Mouse (Mus musculus): ENCODE measurements around the gene Fam181a. TPM values are rescaled to one million over a fixed set of nuclear protein-coding genes. Genes with fewer than 3 reads are reported as not detected.
A peak's percentile ranks its signal among the peaks of the same experiment; 100 is the strongest.

Fam181a gene
- polyA plus RNA-seq, 1 experiment: not detected

DNA sequence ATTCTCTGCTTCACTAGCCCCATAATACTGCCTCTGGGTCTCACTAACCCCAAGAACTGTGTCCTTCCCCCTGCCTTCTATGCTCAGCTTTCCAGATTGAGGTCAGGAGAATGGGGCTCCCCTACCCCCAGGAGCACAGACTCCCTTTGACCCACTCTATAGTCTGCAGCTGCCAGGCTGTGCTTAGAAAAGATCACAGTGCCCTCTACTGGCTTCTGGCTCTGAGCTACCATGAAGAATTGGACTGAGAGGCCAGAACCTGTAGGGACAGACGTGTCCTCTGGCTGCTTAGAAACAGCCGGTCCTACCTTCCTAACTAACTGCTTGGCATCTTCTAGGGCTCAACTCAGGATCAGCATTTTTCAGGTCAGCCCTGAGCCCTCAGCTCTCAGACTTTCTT is 4.6 kb upstream of the Fam181a start:
- WGBS: 36% methylated on average over 2 of the region's 2 CpGs
- no peak overlapping the region for H3K27ac ChIP-seq (ENCODE audit: control insufficient read depth, insufficient read depth, low read depth, low read length, poor library complexity)
- no peak for TF ChIP-seq CTCF (IDR thresholded peaks at IDR 0.05; ENCODE audit: control insufficient read depth, insufficient read depth, low read length)
- no peak for TF ChIP-seq POLR2A (IDR thresholded peaks at IDR 0.05; ENCODE audit: borderline replicate concordance, control insufficient read depth, low read depth, low read length)
- no peak overlapping the region for H3K4me3 ChIP-seq (replicated peaks; ENCODE audit: control insufficient read depth, low read depth, low read length)
- H3K4me1 ChIP-seq (ENCODE audit: control insufficient read depth, insufficient read depth, low read length): no peaks in the 10 kb centered on the region

DNA sequence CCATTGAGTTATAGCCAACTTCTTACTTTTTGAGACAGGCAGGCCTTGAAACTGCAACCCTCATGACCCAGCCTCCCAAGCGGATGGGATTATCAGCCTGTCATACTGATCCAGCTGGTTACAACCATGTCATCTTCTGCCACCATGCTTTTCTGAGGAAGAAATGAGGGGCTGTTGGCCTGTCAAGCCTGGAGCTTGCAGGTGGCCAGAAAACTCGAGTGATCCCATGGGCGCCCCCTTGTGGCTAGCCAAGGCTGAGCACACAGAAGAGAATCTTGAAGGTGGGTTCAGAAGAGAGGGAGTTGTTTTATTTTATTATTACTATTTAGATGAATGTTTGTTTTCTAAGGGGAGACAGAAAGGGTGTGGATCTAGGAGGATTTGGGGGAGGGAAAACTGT is 4.1 kb upstream of the Fam181a start:
- H3K4me3 ChIP-seq (replicated peaks; ENCODE audit: control insufficient read depth, low read depth, low read length): no peak overlapping the region
- H3K4me1 ChIP-seq (ENCODE audit: control insufficient read depth, insufficient read depth, low read length): no peaks in the 10 kb centered on the region
- H3K27ac ChIP-seq (ENCODE audit: control insufficient read depth, insufficient read depth, low read depth, low read length, poor library complexity): no peak overlapping the region
- no peak for TF ChIP-seq POLR2A (IDR thresholded peaks at IDR 0.05; ENCODE audit: borderline replicate concordance, control insufficient read depth, low read depth, low read length)
- peak; percentile 61 for TF ChIP-seq CTCF (IDR thresholded peaks at IDR 0.05; ENCODE audit: control insufficient read depth, insufficient read depth, low read length)
- WGBS: 29% methylated on average over 3 of the region's 3 CpGs

DNA sequence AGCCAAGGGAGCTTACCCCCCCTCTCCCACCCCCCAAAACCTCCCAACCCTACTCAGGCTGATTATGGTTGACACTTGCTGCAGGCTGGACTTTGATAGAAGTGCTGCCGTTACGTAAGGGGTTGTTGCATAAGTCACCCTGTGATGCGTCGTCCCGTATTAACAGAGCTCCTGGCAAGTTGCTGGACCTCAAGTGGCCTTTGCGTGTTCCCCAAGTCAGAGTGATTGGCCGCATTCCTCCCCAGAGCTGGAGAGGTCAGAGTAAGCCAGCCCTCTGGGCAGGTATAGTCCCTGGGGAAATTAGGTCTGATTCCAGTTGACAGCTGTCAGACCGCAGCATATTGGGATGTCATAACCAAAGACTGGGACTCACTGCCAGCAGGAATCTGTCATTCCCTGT is 1.1 kb downstream of the Fam181a start:
- no peak overlapping the region for H3K27ac ChIP-seq (ENCODE audit: control insufficient read depth, insufficient read depth, low read depth, low read length, poor library complexity)
- WGBS: 56% methylated on average over 8 of the region's 8 CpGs
- H3K4me3 ChIP-seq (replicated peaks; ENCODE audit: control insufficient read depth, low read depth, low read length): no peak overlapping the region
- TF ChIP-seq CTCF (IDR thresholded peaks at IDR 0.05; ENCODE audit: control insufficient read depth, insufficient read depth, low read length): no peak
- no peak for TF ChIP-seq POLR2A (IDR thresholded peaks at IDR 0.05; ENCODE audit: borderline replicate concordance, control insufficient read depth, low read depth, low read length)
- no peaks in the 10 kb centered on the region for H3K4me1 ChIP-seq (ENCODE audit: control insufficient read depth, insufficient read depth, low read length)

DNA sequence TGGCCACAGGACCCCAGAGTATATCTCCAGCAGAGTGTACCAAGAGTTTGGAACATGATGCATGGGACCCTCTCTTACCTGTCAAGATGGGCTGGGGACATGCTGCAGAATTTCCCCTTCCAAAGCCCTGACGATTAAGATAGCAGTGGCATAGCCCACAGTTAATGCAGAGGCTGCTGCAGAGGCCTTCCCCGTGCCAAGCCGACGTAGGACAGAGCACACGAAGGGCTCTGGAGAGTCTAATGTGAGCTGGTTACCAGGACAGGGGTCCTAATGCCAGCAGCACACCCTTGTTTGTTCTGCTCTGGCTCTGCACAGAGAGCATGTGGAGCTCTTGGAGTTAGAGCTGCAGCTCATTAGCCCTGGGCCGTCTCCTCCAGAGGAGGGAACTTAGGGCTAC is 2.5 kb downstream of the Fam181a start:
- WGBS: 77% methylated on average over 6 of the region's 6 CpGs

DNA sequence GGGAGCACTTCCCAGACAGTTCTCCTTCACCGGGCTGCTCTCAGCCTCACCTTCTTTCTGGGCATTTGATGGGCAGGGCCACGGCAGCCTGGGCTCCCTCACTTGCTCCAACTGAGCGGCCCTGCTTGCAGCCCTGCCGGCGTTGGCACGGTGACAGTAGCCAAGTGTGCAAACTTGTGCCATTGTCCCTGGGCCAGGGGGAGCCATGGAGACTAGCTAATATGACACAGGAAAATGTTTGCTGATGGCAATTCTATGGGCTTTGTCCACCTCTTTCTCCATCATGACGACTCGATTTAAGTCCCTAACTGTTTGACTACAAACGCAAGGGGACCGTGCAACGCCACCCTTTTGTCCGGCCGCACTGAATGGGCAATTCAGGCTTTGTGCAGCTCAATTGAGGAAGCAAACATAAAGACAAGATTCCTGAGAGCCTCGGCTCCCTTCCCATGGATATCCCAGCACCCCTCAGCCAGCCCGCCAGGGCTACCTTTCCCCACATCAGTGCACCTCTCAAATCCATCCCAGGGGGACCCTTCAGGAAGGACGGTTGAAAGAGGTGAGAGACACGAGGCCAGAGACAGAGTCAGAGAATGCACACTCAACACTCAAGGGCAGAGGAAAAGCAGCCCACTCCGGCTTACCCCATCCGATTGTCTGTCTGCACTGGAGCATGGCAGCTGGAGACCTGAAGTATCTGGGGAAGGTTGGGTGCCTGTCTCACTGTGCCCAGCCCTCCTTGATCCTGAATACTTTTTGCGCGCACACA is 3.3 kb downstream of the Fam181a start:
- WGBS: 72% methylated on average over 21 of the region's 21 CpGs
- Histone ChIP-seq H3K4me3 (replicated peaks; ENCODE audit: control insufficient read depth, low read depth, low read length) (no peak overlapping the region), H3K27ac (ENCODE audit: control insufficient read depth, insufficient read depth, low read depth, low read length, poor library complexity) (no peak overlapping the region), H3K4me1 (ENCODE audit: control insufficient read depth, insufficient read depth, low read length) (no peaks in the 10 kb centered on the region)
- TF ChIP-seq POLR2A (IDR thresholded peaks at IDR 0.05; ENCODE audit: borderline replicate concordance, control insufficient read depth, low read depth, low read length) (no peak), CTCF (IDR thresholded peaks at IDR 0.05; ENCODE audit: control insufficient read depth, insufficient read depth, low read length) (no peak)

More for the DNA sequence above, 2.5 kb downstream of the Fam181a start:
- H3K27ac ChIP-seq (ENCODE audit: control insufficient read depth, insufficient read depth, low read depth, low read length, poor library complexity): no peak overlapping the region
- no peak overlapping the region for H3K4me3 ChIP-seq (replicated peaks; ENCODE audit: control insufficient read depth, low read depth, low read length)
- TF ChIP-seq CTCF (IDR thresholded peaks at IDR 0.05; ENCODE audit: control insufficient read depth, insufficient read depth, low read length) (no peak), POLR2A (IDR thresholded peaks at IDR 0.05; ENCODE audit: borderline replicate concordance, control insufficient read depth, low read depth, low read length) (no peak)
- no peaks in the 10 kb centered on the region for H3K4me1 ChIP-seq (ENCODE audit: control insufficient read depth, insufficient read depth, low read length)

DNA sequence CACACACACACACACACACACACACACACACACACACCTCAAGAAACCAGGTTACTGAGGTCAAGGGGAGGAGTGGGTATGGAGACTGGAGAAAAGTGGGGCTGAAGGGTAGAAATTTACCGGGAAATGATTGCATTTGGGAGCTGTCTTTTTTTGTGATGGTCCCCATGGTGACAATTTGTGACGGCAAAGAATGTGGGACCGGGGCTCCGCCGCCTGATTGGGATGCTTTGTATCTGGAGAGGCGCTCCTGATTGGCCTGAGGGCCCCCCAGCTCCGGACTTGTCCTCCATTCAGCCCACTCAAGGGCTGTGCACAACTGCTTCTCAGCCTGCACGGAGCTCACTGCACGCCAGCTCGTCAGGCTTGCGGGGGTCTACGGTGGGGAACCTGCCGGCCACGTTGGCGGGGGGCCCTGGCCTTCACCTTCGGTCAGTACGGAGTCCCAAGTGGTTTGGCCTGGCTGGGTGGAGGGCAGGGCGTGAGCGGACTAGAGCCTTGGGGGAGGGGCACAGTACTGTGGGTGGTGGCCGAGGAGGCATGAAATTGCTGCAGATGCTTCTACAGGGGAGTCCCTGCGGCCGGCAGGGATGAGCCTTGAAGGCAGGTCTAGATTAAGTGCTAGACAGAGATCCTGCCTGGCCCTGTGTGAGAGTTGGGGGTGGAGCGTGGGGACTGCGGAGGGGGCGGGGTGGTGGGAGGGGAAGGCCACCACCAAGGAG is 4.0 kb downstream of the Fam181a start:
- Histone ChIP-seq H3K27ac (ENCODE audit: control insufficient read depth, insufficient read depth, low read depth, low read length, poor library complexity) (no peak overlapping the region), H3K4me3 (replicated peaks; ENCODE audit: control insufficient read depth, low read depth, low read length) (no peak overlapping the region), H3K4me1 (ENCODE audit: control insufficient read depth, insufficient read depth, low read length) (no peaks in the 10 kb centered on the region)
- TF ChIP-seq POLR2A (IDR thresholded peaks at IDR 0.05; ENCODE audit: borderline replicate concordance, control insufficient read depth, low read depth, low read length) (no peak), CTCF (IDR thresholded peaks at IDR 0.05; ENCODE audit: control insufficient read depth, insufficient read depth, low read length) (no peak)
- WGBS: 22% methylated on average over 25 of the region's 25 CpGs

DNA sequence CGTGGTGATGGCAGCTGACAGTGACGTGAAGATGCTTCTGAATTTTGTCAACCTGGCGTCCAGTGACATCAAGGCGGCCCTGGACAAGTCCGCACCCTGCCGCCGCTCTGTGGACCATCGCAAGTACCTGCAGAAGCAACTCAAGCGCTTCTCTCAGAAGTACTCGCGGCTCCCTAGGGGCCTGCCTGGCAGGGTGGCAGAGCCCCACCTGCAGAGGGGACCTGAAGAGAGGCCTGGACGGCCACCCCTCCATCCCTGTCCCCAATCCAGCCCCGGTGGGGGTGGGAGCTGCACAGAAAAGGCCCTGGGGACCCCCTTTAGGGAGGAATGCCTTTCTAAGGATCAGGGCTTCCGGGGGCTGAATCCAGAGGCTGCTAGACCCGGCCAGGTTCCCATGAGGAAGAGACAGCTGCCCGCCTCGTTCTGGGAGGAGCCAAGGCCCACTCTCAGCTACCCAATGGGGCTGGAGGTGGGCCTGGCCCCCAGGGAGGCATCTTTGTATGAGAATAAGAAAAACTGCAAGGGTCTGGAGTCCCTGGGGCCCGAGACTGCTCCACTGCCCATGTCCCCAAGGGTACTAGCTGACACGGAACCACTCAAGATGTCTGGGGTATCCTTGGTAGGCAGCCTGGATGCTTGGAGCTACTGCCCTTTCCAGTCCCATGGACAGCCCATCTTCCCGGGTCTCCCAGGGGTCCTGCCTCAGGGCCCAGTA is 5.2 kb downstream of the Fam181a start:
- Histone ChIP-seq H3K4me1 (ENCODE audit: control insufficient read depth, insufficient read depth, low read length) (no peaks in the 10 kb centered on the region), H3K27ac (ENCODE audit: control insufficient read depth, insufficient read depth, low read depth, low read length, poor library complexity) (no peak overlapping the region), H3K4me3 (replicated peaks; ENCODE audit: control insufficient read depth, low read depth, low read length) (no peak overlapping the region)
- 52% methylated on average over 20 of the region's 20 CpGs for WGBS
- TF ChIP-seq POLR2A (IDR thresholded peaks at IDR 0.05; ENCODE audit: borderline replicate concordance, control insufficient read depth, low read depth, low read length) (no peak), CTCF (IDR thresholded peaks at IDR 0.05; ENCODE audit: control insufficient read depth, insufficient read depth, low read length) (no peak)

DNA sequence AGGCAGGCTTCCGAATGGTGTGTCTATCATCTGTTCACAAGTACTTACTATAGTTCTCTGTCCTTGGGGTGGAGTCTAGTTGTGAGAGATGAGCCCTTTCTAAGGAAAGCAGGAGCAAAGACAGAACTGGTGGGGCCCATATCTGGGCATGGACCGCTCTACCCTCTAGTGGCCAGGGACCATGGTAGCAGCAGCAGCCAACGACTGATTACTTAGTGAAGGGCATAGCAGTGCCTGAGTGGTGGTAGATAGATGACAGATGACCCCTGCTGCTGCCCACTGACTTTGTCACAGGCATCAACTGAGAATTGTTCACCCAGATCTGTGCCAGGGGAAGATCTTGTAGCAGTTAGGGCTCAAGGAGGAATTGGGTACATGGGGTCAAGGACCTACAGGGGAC is 12.0 kb downstream of the Fam181a start:
- Histone ChIP-seq H3K27ac (ENCODE audit: control insufficient read depth, insufficient read depth, low read depth, low read length, poor library complexity) (no peak overlapping the region), H3K4me1 (ENCODE audit: control insufficient read depth, insufficient read depth, low read length) (peaks cover 1% of the 10 kb centered on the region; the same call in 1 of the 2 replicates), H3K4me3 (replicated peaks; ENCODE audit: control insufficient read depth, low read depth, low read length) (no peak overlapping the region)
- TF ChIP-seq CTCF (IDR thresholded peaks at IDR 0.05; ENCODE audit: control insufficient read depth, insufficient read depth, low read length): peak; percentile 54
- TF ChIP-seq POLR2A (IDR thresholded peaks at IDR 0.05; ENCODE audit: borderline replicate concordance, control insufficient read depth, low read depth, low read length): no peak
- 29% methylated on average over 3 of the region's 3 CpGs for WGBS
